Mouse (Mus musculus) ES-E14 (cell line): ENCODE measurements around the gene Gm11032. TPM values are rescaled to one million over a fixed set of nuclear protein-coding genes. Genes with fewer than 3 reads are reported as not detected.

ENCODE experiments used
- DNase-seq: peaks from one replicate; pipeline ENCODE4 v3.0.0-alpha.2; 2013; ENCODE audit warnings: low read depth, low spot score
- H3K27ac ChIP-seq: 2 replicates; pipeline ENCODE4 v1.5.1; 2012; ENCODE audit warnings: low read depth, mild to moderate bottlenecking, low read length, moderate library complexity, mixed read lengths; ENCODE audit not compliant: poor library complexity, insufficient read depth, severe bottlenecking
- H3K36me3 ChIP-seq: 2 replicates; pipeline ENCODE4 v1.6.1; 2012; ENCODE audit warnings: mild to moderate bottlenecking, low read length, moderate library complexity, mixed read lengths; ENCODE audit not compliant: control insufficient read depth, poor library complexity, insufficient read depth, severe bottlenecking
- H3K4me1 ChIP-seq, 2 experiments: fragments of 150-350 bp in 1 of 2; sonication (generic) in 1 of 2; 2 replicates each; pipeline ENCODE4 v1.6.1; 2012; ENCODE audit warnings: low read length in 2 of 2, mild to moderate bottlenecking in 1 of 2, mixed read lengths in 1 of 2; ENCODE audit not compliant: control insufficient read depth in 2 of 2, insufficient read depth in 2 of 2, poor library complexity in 1 of 2
- H3K4me3 ChIP-seq, 2 experiments: fragments of 150-350 bp in 1 of 2; sonication (generic) in 1 of 2; 2 replicates each; pipeline ENCODE4 v1.5.1; 2012; ENCODE audit warnings: low read length in 2 of 2, low read depth in 1 of 2, mild to moderate bottlenecking in 1 of 2, mixed read lengths in 1 of 2; ENCODE audit not compliant: insufficient read depth in 1 of 2, poor library complexity in 1 of 2, severe bottlenecking in 1 of 2
- H3K9ac ChIP-seq: 2 replicates; pipeline ENCODE4 v1.6.1; 2012; ENCODE audit warnings: low read depth, mild to moderate bottlenecking, low read length, mixed read lengths; ENCODE audit not compliant: poor library complexity, insufficient read depth, severe bottlenecking
- H3K9me3 ChIP-seq: fragments of 150-350 bp; sonication (generic); 2 replicates; pipeline ENCODE4 v1.6.1; 2012; ENCODE audit warnings: low read depth, mild to moderate bottlenecking, low read length; ENCODE audit not compliant: control insufficient read depth, insufficient read depth
- CHD2 ChIP-seq: IDR thresholded peaks from 2 replicates; pipeline ENCODE4 v1.6.1; 2014; ENCODE audit warnings: mild to moderate bottlenecking, low read depth, low read length, inconsistent platforms
- HCFC1 ChIP-seq: IDR thresholded peaks from 2 replicates; pipeline ENCODE4 v1.6.1; 2012; ENCODE audit warnings: low read length, inconsistent platforms, borderline replicate concordance; ENCODE audit not compliant: insufficient read depth
- MAFK ChIP-seq: IDR thresholded peaks from 2 replicates; pipeline ENCODE4 v1.6.1; 2014; ENCODE audit warnings: mild to moderate bottlenecking, low read depth, low read length, inconsistent platforms; ENCODE audit not compliant: insufficient read depth
- ZC3H11A ChIP-seq: IDR thresholded peaks from 2 replicates; pipeline ENCODE4 v1.6.1; 2012; ENCODE audit warnings: low read depth, mild to moderate bottlenecking, inconsistent platforms, low read length, borderline replicate concordance
- ZNF384 ChIP-seq: IDR thresholded peaks from 2 replicates; pipeline ENCODE4 v1.6.1; 2012; ENCODE audit warnings: low read depth, low read length, inconsistent platforms
- in situ Hi-C, 2 experiments: fragments of 600-800 bp; cut with MboI; formaldehyde crosslinking; loops; one replicate each; pipeline ENCODE4 v1.15.1; 2025; ENCODE audit warnings: low sequenced_read_pairs in 2 of 2, inconsistent platforms in 1 of 2; ENCODE audit not compliant: unreplicated experiment in 2 of 2
- total RNA-seq: library from RNA; depleted of rRNA; stranded (reverse); fragments of 300-350 nt; gene quantifications from 2 replicates; pipeline ENCODE4 v1.2.3, GENCODE M21; 2012

Gm11032 gene
- total RNA-seq, 1 experiment, result not detected

DNA sequence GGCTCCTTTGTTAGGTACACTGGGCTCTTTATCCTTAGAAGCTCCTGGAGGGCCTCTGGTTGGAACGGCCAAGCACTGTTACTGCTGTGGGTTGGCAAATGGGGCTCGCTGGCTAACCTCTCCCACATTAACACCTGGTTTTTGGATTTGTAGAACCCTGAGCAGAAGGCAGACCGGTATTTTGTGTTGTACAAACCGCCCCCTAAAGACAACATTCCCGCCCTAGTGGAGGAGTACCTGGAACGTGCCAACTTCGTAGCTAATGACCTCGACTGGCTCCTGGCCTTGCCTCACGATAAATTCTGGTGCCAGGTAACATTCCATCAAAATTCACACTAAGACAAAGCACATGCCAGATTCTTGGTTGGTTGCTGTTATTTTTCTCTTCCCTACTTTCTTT is 26.5 kb downstream of the Gm11032 start:
- no peak overlapping the region for H3K9ac ChIP-seq
- H3K27ac ChIP-seq, result no peak overlapping the region
- peaks cover 24% of the 10 kb centered on the region for H3K36me3 ChIP-seq
- no peak for DNase-seq
- no peak for TF ChIP-seq ZC3H11A
- no peak for TF ChIP-seq CHD2
- TF ChIP-seq ZNF384, result no peak
- TF ChIP-seq HCFC1, result no peak
- no peak for TF ChIP-seq MAFK
- peaks cover 8 to 23% of the 10 kb centered on the region in 2 experiments for H3K4me1 ChIP-seq
- H3K9me3 ChIP-seq, result no peaks in the 10 kb centered on the region
- no peak overlapping the region for H3K4me3 ChIP-seq
- in situ Hi-C loops, result no loop called here

GRCm38 (mm10) chr11:4659818-4660217 is 40.0 kb downstream of the Gm11032 start:
- Histone ChIP-seq H3K9me3 (no peaks in the 10 kb centered on the region), H3K27ac (no peak overlapping the region), H3K36me3 (peaks cover 27% of the 10 kb centered on the region), H3K9ac (no peak overlapping the region), H3K4me3 (no peak overlapping the region), H3K4me1 (peaks cover 0 to 2% of the 10 kb centered on the region in 2 experiments; a peak in 1 of 4 replicates)
- in situ Hi-C loops, result no loop called here
- no peak for DNase-seq
- no peak for TF ChIP-seq MAFK

DNA sequence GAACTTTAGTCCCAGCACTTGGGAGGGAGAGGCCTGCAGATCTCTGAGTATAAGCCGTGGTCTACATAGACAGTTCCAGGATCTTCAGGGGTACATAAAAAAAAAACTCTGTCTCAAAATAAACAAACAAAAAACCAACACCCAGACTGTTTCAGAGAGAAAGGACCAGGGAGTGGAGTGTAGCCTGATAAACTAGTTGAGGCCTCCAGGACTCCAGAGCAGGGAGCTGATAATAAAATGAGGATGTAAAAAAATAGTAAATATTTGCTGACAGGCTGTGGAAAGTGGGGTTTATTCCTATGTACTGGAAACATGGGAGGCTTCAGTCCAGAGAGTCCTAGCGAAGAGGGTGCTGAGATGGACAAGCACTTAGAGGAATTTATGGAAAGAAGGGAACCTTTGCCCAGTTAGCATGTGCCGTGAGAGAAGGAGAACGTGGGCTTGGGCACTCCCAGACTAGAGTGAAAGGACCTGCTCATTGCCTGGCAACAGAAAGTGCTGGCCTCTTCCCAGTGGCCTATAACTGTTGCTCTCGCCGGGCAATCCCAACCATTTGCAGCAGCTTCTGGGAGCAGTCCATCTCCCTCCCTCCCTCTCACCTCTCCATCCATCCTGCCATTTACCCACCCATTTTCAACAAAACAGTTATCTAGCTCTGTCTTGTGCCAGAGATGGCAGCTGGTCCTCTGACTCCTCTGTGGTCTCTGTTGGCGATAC is 40.6 kb downstream of the Gm11032 start:
- no peak overlapping the region for H3K27ac ChIP-seq
- TF ChIP-seq ZNF384 (no peak), MAFK (no peak), ZC3H11A (no peak), HCFC1 (no peak), CHD2 (no peak)
- H3K4me3 ChIP-seq, result no peak overlapping the region
- no peaks in the 10 kb centered on the region for H3K9me3 ChIP-seq
- peaks cover 0 to 2% of the 10 kb centered on the region in 2 experiments; a peak in 1 of 4 replicates for H3K4me1 ChIP-seq
- no peak for DNase-seq
- H3K9ac ChIP-seq, result no peak overlapping the region
- in situ Hi-C loops, result no loop called here
- H3K36me3 ChIP-seq, result peaks cover 25% of the 10 kb centered on the region

- H3K9me3 ChIP-seq, result no peaks in the 10 kb centered on the region
- H3K27ac ChIP-seq, result no peak overlapping the region
- DNase-seq, result no peak
- TF ChIP-seq CHD2, result no peak
- peak; percentile 78 for TF ChIP-seq MAFK
- TF ChIP-seq HCFC1, result no peak
- no peak for TF ChIP-seq ZC3H11A
- no peak for TF ChIP-seq ZNF384
- H3K4me3 ChIP-seq, result no peak overlapping the region
- in situ Hi-C loops, result no loop called here
- peaks cover 0 to 2% of the 10 kb centered on the region in 2 experiments; a peak in 1 of 4 replicates for H3K4me1 ChIP-seq
- H3K9ac ChIP-seq, result no peak overlapping the region
- peaks cover 24% of the 10 kb centered on the region for H3K36me3 ChIP-seq
Observed at GRCm38 (mm10) chr11:4661324-4661723, 41.5 kb downstream of the Gm11032 start.

DNA sequence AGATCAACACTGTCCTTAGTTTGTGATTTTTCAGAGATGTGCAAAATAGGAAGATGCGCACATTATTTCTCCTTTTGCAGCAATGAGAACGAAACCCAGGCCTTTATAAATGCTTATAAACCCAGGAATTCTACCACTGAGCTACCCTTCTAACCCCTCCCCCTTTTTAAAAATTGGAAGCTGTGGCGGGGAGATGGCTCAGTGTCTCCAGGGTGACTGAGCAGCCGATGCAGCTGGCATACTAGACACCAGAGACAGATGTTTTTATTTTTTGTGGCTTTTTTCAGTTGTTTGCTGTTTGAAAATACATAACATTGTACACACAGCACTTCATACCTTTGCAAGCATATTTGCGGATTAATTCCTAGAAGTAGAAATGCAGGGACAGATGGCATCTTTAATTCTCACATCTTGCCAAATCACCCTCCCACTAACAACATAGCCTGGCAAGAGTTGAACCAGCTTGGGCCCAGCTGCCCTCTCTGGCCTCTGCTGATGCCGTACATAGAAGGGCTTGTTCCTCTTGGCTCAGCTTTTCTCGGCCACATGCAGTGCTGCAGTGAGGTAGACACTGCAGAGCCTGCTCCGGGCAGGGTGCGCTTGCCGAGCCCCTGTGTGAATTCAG is 42.1 kb downstream of the Gm11032 start:
- in situ Hi-C loops, result no loop called here
- no peak overlapping the region for H3K4me3 ChIP-seq
- H3K27ac ChIP-seq, result no peak overlapping the region
- no peak overlapping the region for H3K9ac ChIP-seq
- H3K4me1 ChIP-seq, result peaks cover 0 to 2% of the 10 kb centered on the region in 2 experiments; a peak in 1 of 4 replicates
- H3K9me3 ChIP-seq, result no peaks in the 10 kb centered on the region
- DNase-seq, result no peak
- no peak for TF ChIP-seq HCFC1
- TF ChIP-seq MAFK, result no peak
- no peak for TF ChIP-seq CHD2
- TF ChIP-seq ZNF384, result no peak
- no peak for TF ChIP-seq ZC3H11A
- peaks cover 24% of the 10 kb centered on the region for H3K36me3 ChIP-seq
